ENCODE assay signal across 8 mouse cellular contexts in genomic region chr10:11491956-11492355, GRCm38 (mm10).
DNase-seq lines count a peak whose midpoint lies in the region; ATAC-seq and TF ChIP-seq lines count a peak whose summit lies in the region.

No protein-coding gene starts in this region.

- H3K9ac ChIP-seq in kidney, postnatal 0 days (ENCODE audit: low read depth, low read length), result no peak overlapping the region

- no peaks in the 10 kb centered on the region for H3K27me3 ChIP-seq in kidney, postnatal 0 days (ENCODE audit: insufficient read depth, low read length)

- H3K27ac ChIP-seq in kidney, postnatal 0 days, result no peak overlapping the region

- no peaks in the 10 kb centered on the region for H3K36me3 ChIP-seq in kidney, postnatal 0 days (ENCODE audit: insufficient read depth, low read length)

- no peaks in the 10 kb centered on the region for H3K4me1 ChIP-seq in kidney, postnatal 0 days (replicated peaks; ENCODE audit: insufficient read depth, low read length)

- 50% methylated on average over 28 of the region's 28 CpGs for WGBS in kidney, postnatal 0 days

- DNase-seq in A20 (ENCODE audit: low read depth, low spot score) (peak; percentile 70), MEL-GATA-1-ER (ENCODE audit: extremely low read depth, low read depth) (peak; percentile 46)
- DNase-seq in cerebellum, postnatal 10 days, result peak; percentile 85 to 91
- DNase-seq in gastrocnemius, postnatal 4 days (ENCODE audit: low spot score in 2 of 2), result peak; percentile 80 to 93
- peak; percentile 82 for DNase-seq in kidney, postnatal 0 days (ENCODE audit: low spot score)
- peak; percentile 61 for DNase-seq in lung, postnatal 14 days
- peak; percentile 9 for DNase-seq in retina, postnatal 1 day
- DNase-seq in urinary bladder, postnatal 14 days (ENCODE audit: low spot score), result peak; percentile 52

- TF ChIP-seq CTCF in kidney, postnatal 0 days (IDR thresholded peaks at IDR 0.05; ENCODE audit: low read depth), result no peak

- peak; percentile 100 for ATAC-seq in kidney, postnatal 0 days (replicated peaks; ENCODE audit: low FRiP score, low read depth)

- H3K9me3 ChIP-seq in kidney, postnatal 0 days (replicated peaks; ENCODE audit: low read length), result 0 out of 2 replicates have a peak, but pooled peaks cover 3% of the 10 kb centered on the region

- no peak overlapping the region for H3K4me3 ChIP-seq in kidney, postnatal 0 days (replicated peaks; ENCODE audit: low read depth, low read length)

- no peak overlapping the region for H3K4me2 ChIP-seq in kidney, postnatal 0 days (ENCODE audit: low read length)

Comparison
In these comparisons a context has a peak if more than half of its experiments do, and no peak if none do; other contexts are left out.
1. DNase-seq: peak in every context shown above with its lines; median percentile 88 in cerebellum, postnatal 10 days; 86 in gastrocnemius, postnatal 4 days; 82 in kidney, postnatal 0 days; 70 in A20; 61 in lung, postnatal 14 days; 52 in urinary bladder, postnatal 14 days; 46 in MEL-GATA-1-ER; 9 in retina, postnatal 1 day.